Mouse (Mus musculus) E14TG2a.4 (cell line): ENCODE measurements around the gene Drd2.

ENCODE experiments used
- CTCF ChIP-seq: conservative IDR thresholded peaks from 2 replicates; pipeline ENCODE4 v1.5.1; 2014; ENCODE audit warnings: low read length
- NANOG ChIP-seq: IDR thresholded peaks from 2 replicates; pipeline ENCODE4 v1.6.1; 2014; ENCODE audit warnings: borderline replicate concordance, low read length, mixed read lengths
- POU5F1 ChIP-seq: IDR thresholded peaks from 2 replicates; pipeline ENCODE4 v1.6.1; 2014; ENCODE audit warnings: low read length, borderline replicate concordance

- no peak for TF ChIP-seq CTCF
- TF ChIP-seq POU5F1 = no peak
- TF ChIP-seq NANOG = no peak
Observed at GRCm38 (mm10) chr9:49456136-49456535, 115.7 kb downstream of the Drd2 start.
